Mouse (Mus musculus) forebrain, postnatal 0 days (tissue): ENCODE data around the gene Mdm2. TPM values are rescaled to one million over a fixed set of nuclear protein-coding genes. Genes with fewer than 3 reads are reported as not detected.
A peak's percentile ranks its signal among the peaks of the same experiment; 100 is the strongest.

Experiments
- ATAC-seq: fragments of 200-750 bp; cut with Nextera tagmentation; 2 replicates; pipeline ENCODE4 v1.8.0; 2017; ENCODE audit warnings: mild to moderate bottlenecking, moderate library complexity
- DNase-seq: peaks from one replicate; pipeline ENCODE4 v3.0.0-alpha.2; 2015
- H3K27ac ChIP-seq: fragments of 300-500 bp; sonication (generic); 2 replicates; pipeline ENCODE4 v1.5.1; 2014; ENCODE audit warnings: low read depth, mild to moderate bottlenecking, antibody characterized with exemption, low read length, moderate library complexity, mixed read lengths
- H3K27me3 ChIP-seq: fragments of 300-500 bp; sonication (generic); 2 replicates; pipeline ENCODE4 v1.6.1; 2014; ENCODE audit warnings: mild to moderate bottlenecking, low read length, mixed read lengths; ENCODE audit not compliant: insufficient read depth
- H3K36me3 ChIP-seq: fragments of 300-500 bp; sonication (generic); 2 replicates; pipeline ENCODE4 v1.6.1; 2014; ENCODE audit warnings: mild to moderate bottlenecking, moderate library complexity; ENCODE audit not compliant: insufficient read depth
- H3K4me1 ChIP-seq: fragments of 300-500 bp; sonication (generic); 2 replicates; pipeline ENCODE4 v1.6.1; 2014; ENCODE audit warnings: antibody characterized with exemption; ENCODE audit not compliant: insufficient read depth
- H3K4me2 ChIP-seq: fragments of 300-500 bp; sonication (generic); 2 replicates; pipeline ENCODE4 v1.6.1; 2014; ENCODE audit warnings: low read depth, mild to moderate bottlenecking, moderate library complexity
- H3K4me3 ChIP-seq: fragments of 300-500 bp; sonication (generic); 2 replicates; pipeline ENCODE4 v1.5.1; 2014; ENCODE audit warnings: low read depth, low read length, mixed read lengths
- H3K9ac ChIP-seq: fragments of 300-500 bp; sonication (generic); 2 replicates; pipeline ENCODE4 v1.6.1; 2014; ENCODE audit warnings: mild to moderate bottlenecking
- H3K9me3 ChIP-seq: fragments of 300-500 bp; sonication (generic); 2 replicates; pipeline ENCODE4 v1.6.1; 2016; ENCODE audit warnings: low read length
- CTCF ChIP-seq: sonication (generic); IDR thresholded peaks from 2 replicates; pipeline ENCODE4 v1.5.1; 2016; ENCODE audit warnings: antibody characterized with exemption, control low read depth, low read depth
- WGBS: fragments of 180-500 bp; shearing (Covaris S2); extraction: QIAGEN DNeasy Blood & Tissue Kit; methylation state at CpG from one replicate; pipeline ENCODE4 v1.1.7; 2014; 5-methylcytosine and 5-hydroxymethylcytosine counted together
- polyA plus RNA-seq: library from polyadenylated mRNA; unstranded; fragments of >200 nt; fragmentation: Nextera tagmentation; extraction: Ambion mirVana; gene quantifications from 2 replicates; pipeline ENCODE4 v1.2.1, GENCODE M21; 2015
- total RNA-seq: library from RNA; depleted of rRNA; stranded (reverse); fragments of >200 nt; gene quantifications from 2 replicates; pipeline ENCODE4 v1.2.3, GENCODE M21; 2014

Mdm2 gene
- total and polyA plus RNA-seq, 2 experiments from 2014 or later, result 30.2 to 77.3 TPM

DNA sequence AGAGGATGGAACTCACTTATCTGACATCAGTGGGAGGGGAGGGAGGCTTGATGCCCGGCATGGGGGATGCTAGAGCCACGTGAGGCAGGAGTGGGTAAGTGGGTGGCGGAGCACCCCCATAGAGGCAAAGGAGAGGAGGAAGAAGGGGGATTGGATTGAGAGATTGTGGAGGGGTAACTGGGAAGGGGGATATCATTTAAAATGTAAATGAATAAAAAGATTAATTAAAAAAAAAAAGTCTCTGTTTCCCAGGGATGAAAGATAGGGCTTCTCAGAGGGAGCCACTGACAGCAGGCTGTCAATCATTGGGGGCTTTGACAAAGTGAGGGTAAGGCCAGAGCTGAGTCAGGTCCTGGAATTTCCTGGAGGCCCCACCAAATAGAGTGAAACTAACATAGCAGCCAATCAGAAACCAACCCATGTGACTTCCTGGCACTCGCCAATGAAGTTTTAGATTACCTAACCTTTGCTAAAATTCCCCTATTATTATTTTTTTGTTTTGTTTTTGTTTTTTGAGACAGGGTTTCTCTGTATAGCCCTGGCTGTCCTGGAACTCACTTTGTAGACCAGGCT is 4.5 kb upstream of the Mdm2 start:
- DNase-seq, result no peak
- Histone ChIP-seq H3K27me3 (no peaks in the 10 kb centered on the region), H3K9ac (no peak overlapping the region), H3K4me3 (no peak overlapping the region), H3K36me3 (no peaks in the 10 kb centered on the region), H3K4me2 (no peak overlapping the region), H3K4me1 (0 out of 2 replicates have a peak, but pooled peaks cover 4% of the 10 kb centered on the region), H3K27ac (no peak overlapping the region), H3K9me3 (no peaks in the 10 kb centered on the region)
- WGBS, result 75% methylated on average over 4 of the region's 4 CpGs
- no peak for TF ChIP-seq CTCF
- ATAC-seq, result no peak

DNA sequence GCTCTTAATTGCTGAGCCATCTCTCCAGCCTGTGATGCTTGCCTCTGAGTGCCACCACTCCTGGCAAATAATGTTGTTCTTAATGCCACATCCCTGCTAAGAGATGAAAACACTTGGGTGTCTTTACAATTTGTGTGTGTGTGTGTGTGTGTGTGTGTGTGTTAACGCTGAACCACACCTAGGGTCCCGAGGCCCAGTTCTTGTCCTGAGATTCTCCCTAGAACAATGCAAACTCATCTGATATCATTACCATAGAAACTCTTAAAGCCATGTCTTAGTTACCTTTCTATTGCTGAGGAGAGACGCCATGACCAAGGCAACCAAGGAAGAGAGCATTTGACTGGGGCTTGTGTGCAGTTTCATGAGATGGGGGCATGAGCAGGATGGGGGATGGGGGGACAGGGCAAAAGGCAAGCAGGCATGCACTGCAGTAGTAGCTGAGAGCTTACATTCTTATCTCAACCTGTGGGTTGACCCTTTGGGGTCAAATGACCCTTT is 3.5 kb upstream of the Mdm2 start:
- Histone ChIP-seq H3K27ac (no peak overlapping the region), H3K9me3 (no peaks in the 10 kb centered on the region), H3K27me3 (no peaks in the 10 kb centered on the region), H3K4me1 (peaks cover 6% of the 10 kb centered on the region; the same call in 1 of the 2 replicates), H3K4me2 (no peak overlapping the region), H3K9ac (no peak overlapping the region), H3K36me3 (no peaks in the 10 kb centered on the region), H3K4me3 (no peak overlapping the region)
- DNase-seq (no peak), ATAC-seq (no peak)
- WGBS, result 89% methylated on average over 3 of the region's 3 CpGs
- TF ChIP-seq CTCF, result no peak

DNA sequence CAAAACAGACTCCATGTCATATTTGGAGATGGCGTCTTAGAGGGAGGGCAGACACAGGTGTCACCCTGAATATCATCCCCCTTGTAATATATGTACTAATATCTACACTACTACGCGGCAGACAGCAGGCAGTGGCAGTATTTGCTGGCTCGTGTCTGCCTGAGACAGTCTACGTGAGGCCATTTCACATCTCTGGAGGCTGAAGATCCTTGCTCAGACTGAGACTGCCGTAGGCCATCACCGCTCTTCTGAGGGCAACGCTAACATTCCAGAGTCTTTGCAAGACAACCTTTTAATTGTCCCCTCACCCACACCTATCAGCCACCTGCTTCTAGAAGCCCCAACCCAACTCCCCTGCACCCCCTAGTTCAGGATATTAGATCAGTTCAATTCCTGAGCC is 2.9 kb upstream of the Mdm2 start:
- Histone ChIP-seq H3K4me1 (peaks cover 11% of the 10 kb centered on the region), H3K27ac (no peak overlapping the region), H3K4me3 (no peak overlapping the region), H3K9me3 (no peaks in the 10 kb centered on the region), H3K27me3 (no peaks in the 10 kb centered on the region), H3K36me3 (no peaks in the 10 kb centered on the region), H3K9ac (no peak overlapping the region), H3K4me2 (no peak overlapping the region)
- no peak for ATAC-seq
- no peak for TF ChIP-seq CTCF
- DNase-seq, result no peak
- WGBS, result 91% methylated on average over 8 of the region's 8 CpGs

DNA sequence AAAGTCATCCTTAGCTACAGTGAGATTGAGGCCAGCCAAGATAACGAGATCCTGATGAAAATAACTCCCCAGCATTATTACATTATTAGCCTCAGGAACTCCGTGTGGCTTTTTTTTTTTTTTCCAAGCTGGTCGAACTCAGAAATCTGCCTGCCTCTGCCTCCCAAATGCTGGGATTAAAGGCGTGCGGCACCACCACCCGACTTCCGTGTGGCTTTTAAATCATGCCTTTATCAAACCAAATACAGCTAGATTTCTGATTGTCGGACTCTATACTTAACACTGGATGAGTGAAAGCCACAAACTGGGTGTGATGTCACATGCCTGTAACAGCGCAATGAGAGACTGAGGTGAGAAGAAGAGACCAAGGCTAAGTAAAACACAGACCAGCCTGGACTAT is 2.3 kb upstream of the Mdm2 start:
- Histone ChIP-seq H3K27me3 (no peaks in the 10 kb centered on the region), H3K9ac (no peak overlapping the region), H3K36me3 (0 out of 2 replicates have a peak, but pooled peaks cover under 1% of the 10 kb centered on the region), H3K9me3 (no peaks in the 10 kb centered on the region), H3K4me2 (no peak overlapping the region), H3K27ac (no peak overlapping the region), H3K4me1 (peaks cover 11% of the 10 kb centered on the region), H3K4me3 (no peak overlapping the region)
- TF ChIP-seq CTCF, result no peak
- ATAC-seq, result no peak
- WGBS, result 85% methylated on average over 9 of the region's 9 CpGs
- no peak for DNase-seq

DNA sequence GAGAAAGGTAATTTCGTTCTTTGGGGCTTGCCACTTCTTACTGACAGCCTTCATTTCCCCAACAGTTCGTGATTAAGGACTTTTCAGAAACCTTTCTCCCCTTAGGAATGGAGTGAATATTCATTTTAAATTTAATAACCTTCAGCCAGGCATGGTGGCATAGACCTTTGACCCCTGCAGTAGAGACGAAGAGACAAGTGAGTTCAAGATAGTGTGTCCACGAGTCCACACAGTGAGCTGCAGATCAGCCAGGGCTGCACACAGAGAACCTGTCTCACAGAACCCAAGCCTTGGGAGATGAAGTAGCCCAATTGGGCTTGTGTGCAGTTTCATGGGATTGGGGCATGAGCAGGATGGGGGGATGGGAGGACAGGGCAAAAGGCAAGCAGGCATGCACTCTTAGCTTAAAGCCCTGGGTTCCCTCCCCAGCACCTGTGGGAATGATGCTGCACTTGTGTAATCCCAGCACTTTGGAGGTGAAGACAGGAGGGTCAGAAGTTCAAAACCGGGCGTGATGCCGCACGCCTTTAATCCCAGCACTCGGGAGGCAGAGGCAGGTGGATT is 1.7 kb upstream of the Mdm2 start:
- no peak overlapping the region for H3K4me2 ChIP-seq
- DNase-seq, result no peak
- no peaks in the 10 kb centered on the region for H3K9me3 ChIP-seq
- WGBS, result 92% methylated on average over 9 of the region's 9 CpGs
- no peak overlapping the region for H3K27ac ChIP-seq
- no peak overlapping the region for H3K4me3 ChIP-seq
- H3K36me3 ChIP-seq, result peaks cover 4% of the 10 kb centered on the region; the same call in 1 of the 2 replicates
- no peaks in the 10 kb centered on the region for H3K27me3 ChIP-seq
- H3K9ac ChIP-seq, result no peak overlapping the region
- peaks cover 11% of the 10 kb centered on the region for H3K4me1 ChIP-seq
- no peak for TF ChIP-seq CTCF
- ATAC-seq, result no peak

DNA sequence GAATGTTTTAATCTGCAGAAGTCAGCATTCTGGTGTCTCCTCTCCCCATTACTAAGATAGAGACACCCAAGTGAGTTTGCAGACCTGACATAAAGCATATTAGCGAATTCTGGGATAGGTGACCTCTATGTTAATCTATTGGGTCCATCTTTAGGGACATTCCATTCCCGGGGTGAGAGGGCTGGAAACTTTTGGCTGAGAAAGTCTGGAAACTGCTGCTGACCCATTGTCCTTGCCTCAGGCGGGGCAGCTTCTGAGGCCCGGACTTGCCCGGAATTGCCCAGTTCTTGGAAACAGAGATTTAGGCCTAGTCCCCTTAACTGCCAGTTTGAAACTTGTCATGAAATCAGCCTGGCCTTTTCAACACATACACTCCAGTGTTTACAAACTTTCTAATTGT is 850 bp upstream of the Mdm2 start:
- H3K4me2 ChIP-seq, result peak overlapping the region; percentile 65
- H3K27me3 ChIP-seq, result no peaks in the 10 kb centered on the region
- TF ChIP-seq CTCF, result no peak
- peak overlapping the region; percentile 100 for H3K4me3 ChIP-seq
- peaks cover 12% of the 10 kb centered on the region for H3K36me3 ChIP-seq
- no peaks in the 10 kb centered on the region for H3K9me3 ChIP-seq
- DNase-seq (no peak), ATAC-seq (no peak)
- H3K4me1 ChIP-seq, result peaks cover 15% of the 10 kb centered on the region
- no peak overlapping the region for H3K27ac ChIP-seq
- 64% methylated on average over 5 of the region's 5 CpGs for WGBS
- no peak overlapping the region; the same call in 1 of the 2 replicates for H3K9ac ChIP-seq

DNA sequence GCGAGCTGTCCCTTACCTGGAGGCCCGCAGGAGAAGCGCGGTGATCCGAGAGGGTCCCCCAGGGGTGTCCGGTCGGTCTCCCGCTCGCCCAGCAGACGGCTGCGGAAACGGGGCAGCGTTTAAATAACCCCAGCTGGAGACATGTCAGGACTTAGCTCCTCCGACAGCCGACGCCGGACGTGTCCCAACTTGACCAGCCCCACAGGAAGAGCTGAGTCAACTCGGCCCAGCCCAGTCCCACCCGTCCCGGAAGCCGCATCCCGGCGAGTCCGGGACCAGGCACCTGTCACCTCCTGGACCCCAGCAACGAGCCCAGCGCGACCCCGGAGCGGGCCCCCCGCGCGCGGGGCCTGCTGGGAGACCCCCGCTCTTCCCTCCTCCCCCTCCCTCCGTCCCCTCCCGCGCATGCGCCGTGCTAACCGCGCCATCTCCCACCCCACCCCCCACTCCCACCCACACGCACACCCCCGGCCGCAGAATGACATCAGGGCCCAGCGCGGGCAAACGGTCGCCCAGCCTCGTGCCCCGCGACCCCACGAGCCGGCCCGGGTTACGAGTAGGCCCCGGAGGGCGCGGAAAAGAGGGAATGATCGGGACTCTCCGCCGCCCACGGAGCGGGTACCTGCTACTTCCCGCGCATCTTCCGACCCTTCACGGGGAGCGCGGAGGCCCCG is 491 bp downstream of the Mdm2 start:
- peak overlapping the region; percentile 100 for H3K4me3 ChIP-seq
- TF ChIP-seq CTCF, result no peak
- H3K27ac ChIP-seq, result peak overlapping the region; percentile 100
- ATAC-seq (peak; percentile 72), DNase-seq (peak; percentile 91)
- WGBS, result 2% methylated on average over 62 of the region's 71 CpGs
- peaks cover 19% of the 10 kb centered on the region for H3K36me3 ChIP-seq
- no peaks in the 10 kb centered on the region for H3K9me3 ChIP-seq
- peak overlapping the region; percentile 100 for H3K9ac ChIP-seq
- no peaks in the 10 kb centered on the region for H3K27me3 ChIP-seq
- H3K4me2 ChIP-seq, result peak overlapping the region; percentile 64
- H3K4me1 ChIP-seq, result peaks cover 15% of the 10 kb centered on the region
